Mouse (Mus musculus): ENCODE measurements at regions not wholly inside any gene's neighbourhood (a gene's known extent, or its start where the extent isn't known, plus 50 kb on each side); places are given as distances from the start of the nearest gene placed in this dataset.

GRCm38 (mm10) chr2:148186363-148186991 is 139.7 kb upstream of the Foxa2 start:
- Histone ChIP-seq H3K9me3 (ENCODE audit: control insufficient read depth, low read length) (no peaks in the 10 kb centered on the region), H3K4me1 (replicated peaks; ENCODE audit: control insufficient read depth, insufficient read depth, low read length) (no peaks in the 10 kb centered on the region), H3K4me2 (ENCODE audit: low read length) (no peak overlapping the region), H3K9ac (replicated peaks; ENCODE audit: low read depth, low read length) (no peak overlapping the region), H3K27ac (ENCODE audit: low read length) (no peak overlapping the region), H3K36me3 (ENCODE audit: control insufficient read depth, insufficient read depth) (no peaks in the 10 kb centered on the region), H3K4me3 (replicated peaks; ENCODE audit: low read length) (no peak overlapping the region), H3K27me3 (replicated peaks; ENCODE audit: control insufficient read depth, insufficient read depth, low read length) (no peaks in the 10 kb centered on the region)
- 90% methylated on average over 7 of the region's 7 CpGs for WGBS
- no peak for ATAC-seq

- no peak overlapping the region for H3K4me2 ChIP-seq (ENCODE audit: low read length)
- no peak for ATAC-seq
Measured at GRCm38 (mm10) chr2:148188865-148189264, 142.1 kb upstream of the Foxa2 start.

GRCm38 (mm10) chr2:148189287-148189686 is 142.5 kb upstream of the Foxa2 start:
- WGBS, result 60% methylated on average over 5 of the region's 5 CpGs
- Histone ChIP-seq H3K36me3 (ENCODE audit: control insufficient read depth, insufficient read depth) (no peaks in the 10 kb centered on the region), H3K4me2 (ENCODE audit: low read length) (no peak overlapping the region), H3K4me3 (replicated peaks; ENCODE audit: low read length) (no peak overlapping the region), H3K27me3 (replicated peaks; ENCODE audit: control insufficient read depth, insufficient read depth, low read length) (no peaks in the 10 kb centered on the region), H3K4me1 (replicated peaks; ENCODE audit: control insufficient read depth, insufficient read depth, low read length) (no peaks in the 10 kb centered on the region), H3K27ac (ENCODE audit: low read length) (no peak overlapping the region), H3K9me3 (ENCODE audit: control insufficient read depth, low read length) (no peaks in the 10 kb centered on the region), H3K9ac (replicated peaks; ENCODE audit: low read depth, low read length) (no peak overlapping the region)
- ATAC-seq, result no peak

More at GRCm38 (mm10) chr2:148188865-148189264, 142.1 kb upstream of the Foxa2 start:
- 72% methylated on average over 2 of the region's 2 CpGs for WGBS
- H3K4me1 ChIP-seq (replicated peaks; ENCODE audit: control insufficient read depth, insufficient read depth, low read length), result no peaks in the 10 kb centered on the region
- H3K9me3 ChIP-seq (ENCODE audit: control insufficient read depth, low read length), result no peaks in the 10 kb centered on the region
- H3K27ac ChIP-seq (ENCODE audit: low read length), result no peak overlapping the region
- H3K4me3 ChIP-seq (replicated peaks; ENCODE audit: low read length), result no peak overlapping the region
- H3K9ac ChIP-seq (replicated peaks; ENCODE audit: low read depth, low read length), result no peak overlapping the region
- no peaks in the 10 kb centered on the region for H3K36me3 ChIP-seq (ENCODE audit: control insufficient read depth, insufficient read depth)
- H3K27me3 ChIP-seq (replicated peaks; ENCODE audit: control insufficient read depth, insufficient read depth, low read length), result no peaks in the 10 kb centered on the region

GRCm38 (mm10) chr2:148192946-148193345 is 146.2 kb upstream of the Foxa2 start:
- Histone ChIP-seq H3K27me3 (replicated peaks; ENCODE audit: control insufficient read depth, insufficient read depth, low read length) (no peaks in the 10 kb centered on the region), H3K27ac (ENCODE audit: low read length) (no peak overlapping the region), H3K4me3 (replicated peaks; ENCODE audit: low read length) (no peak overlapping the region), H3K4me2 (ENCODE audit: low read length) (no peak overlapping the region), H3K9me3 (ENCODE audit: control insufficient read depth, low read length) (no peaks in the 10 kb centered on the region), H3K4me1 (replicated peaks; ENCODE audit: control insufficient read depth, insufficient read depth, low read length) (no peaks in the 10 kb centered on the region), H3K9ac (replicated peaks; ENCODE audit: low read depth, low read length) (no peak overlapping the region), H3K36me3 (ENCODE audit: control insufficient read depth, insufficient read depth) (no peaks in the 10 kb centered on the region)
- 60% methylated on average over 4 of the region's 4 CpGs for WGBS
- no peak for ATAC-seq

- no peak overlapping the region for H3K4me2 ChIP-seq (ENCODE audit: low read length)
- no peaks in the 10 kb centered on the region for H3K4me1 ChIP-seq (replicated peaks; ENCODE audit: control insufficient read depth, insufficient read depth, low read length)
- no peak for ATAC-seq
- no peak overlapping the region for H3K4me3 ChIP-seq (replicated peaks; ENCODE audit: low read length)
- no peak overlapping the region for H3K27ac ChIP-seq (ENCODE audit: low read length)
- H3K27me3 ChIP-seq (replicated peaks; ENCODE audit: control insufficient read depth, insufficient read depth, low read length), result no peaks in the 10 kb centered on the region
- H3K9me3 ChIP-seq (ENCODE audit: control insufficient read depth, low read length), result no peaks in the 10 kb centered on the region
- WGBS, result 73% methylated on average over 7 of the region's 7 CpGs
- H3K9ac ChIP-seq (replicated peaks; ENCODE audit: low read depth, low read length), result no peak overlapping the region
- no peaks in the 10 kb centered on the region for H3K36me3 ChIP-seq (ENCODE audit: control insufficient read depth, insufficient read depth)
Measured at GRCm38 (mm10) chr2:148197375-148198015, 150.7 kb upstream of the Foxa2 start.

- Histone ChIP-seq H3K9ac (replicated peaks; ENCODE audit: low read depth, low read length) (no peak overlapping the region), H3K27me3 (replicated peaks; ENCODE audit: control insufficient read depth, insufficient read depth, low read length) (no peaks in the 10 kb centered on the region), H3K36me3 (ENCODE audit: control insufficient read depth, insufficient read depth) (no peaks in the 10 kb centered on the region), H3K4me3 (replicated peaks; ENCODE audit: low read length) (no peak overlapping the region), H3K27ac (ENCODE audit: low read length) (no peak overlapping the region), H3K9me3 (ENCODE audit: control insufficient read depth, low read length) (no peaks in the 10 kb centered on the region), H3K4me2 (ENCODE audit: low read length) (no peak overlapping the region), H3K4me1 (replicated peaks; ENCODE audit: control insufficient read depth, insufficient read depth, low read length) (no peaks in the 10 kb centered on the region)
- ATAC-seq, result no peak; the same call in 1 of the 2 replicates
- WGBS, result 12% methylated on average over 1 of the region's 1 CpGs
Measured at GRCm38 (mm10) chr2:148206633-148207032, 159.9 kb upstream of the Foxa2 start.

GRCm38 (mm10) chr2:148210813-148211212 is 164.0 kb upstream of the Foxa2 start:
- WGBS, result 66% methylated on average over 2 of the region's 2 CpGs

GRCm38 (mm10) chr2:148217136-148217535 is 170.4 kb upstream of the Foxa2 start:
- no peak overlapping the region for H3K9ac ChIP-seq (replicated peaks; ENCODE audit: low read depth, low read length)
- H3K4me1 ChIP-seq (replicated peaks; ENCODE audit: control insufficient read depth, insufficient read depth, low read length), result no peaks in the 10 kb centered on the region
- no peak overlapping the region for H3K4me3 ChIP-seq (replicated peaks; ENCODE audit: low read length)
- no peak overlapping the region for H3K27ac ChIP-seq (ENCODE audit: low read length)
- WGBS, result 86% methylated on average over 4 of the region's 4 CpGs
- no peak overlapping the region for H3K4me2 ChIP-seq (ENCODE audit: low read length)
- ATAC-seq, result no peak
- H3K27me3 ChIP-seq (replicated peaks; ENCODE audit: control insufficient read depth, insufficient read depth, low read length), result no peaks in the 10 kb centered on the region
- H3K36me3 ChIP-seq (ENCODE audit: control insufficient read depth, insufficient read depth), result no peaks in the 10 kb centered on the region
- no peaks in the 10 kb centered on the region for H3K9me3 ChIP-seq (ENCODE audit: control insufficient read depth, low read length)

More at GRCm38 (mm10) chr2:148210813-148211212, 164.0 kb upstream of the Foxa2 start:
- no peak overlapping the region for H3K4me3 ChIP-seq (replicated peaks; ENCODE audit: low read length)
- H3K27me3 ChIP-seq (replicated peaks; ENCODE audit: control insufficient read depth, insufficient read depth, low read length), result no peaks in the 10 kb centered on the region
- no peak overlapping the region for H3K27ac ChIP-seq (ENCODE audit: low read length)
- no peak overlapping the region for H3K4me2 ChIP-seq (ENCODE audit: low read length)
- no peaks in the 10 kb centered on the region for H3K4me1 ChIP-seq (replicated peaks; ENCODE audit: control insufficient read depth, insufficient read depth, low read length)
- no peak overlapping the region for H3K9ac ChIP-seq (replicated peaks; ENCODE audit: low read depth, low read length)
- no peak for ATAC-seq
- no peaks in the 10 kb centered on the region for H3K9me3 ChIP-seq (ENCODE audit: control insufficient read depth, low read length)
- no peaks in the 10 kb centered on the region for H3K36me3 ChIP-seq (ENCODE audit: control insufficient read depth, insufficient read depth)

- Histone ChIP-seq H3K9ac (replicated peaks; ENCODE audit: low read depth, low read length) (no peak overlapping the region), H3K36me3 (ENCODE audit: control insufficient read depth, insufficient read depth) (no peaks in the 10 kb centered on the region), H3K4me1 (replicated peaks; ENCODE audit: control insufficient read depth, insufficient read depth, low read length) (no peaks in the 10 kb centered on the region), H3K9me3 (ENCODE audit: control insufficient read depth, low read length) (no peaks in the 10 kb centered on the region), H3K27ac (ENCODE audit: low read length) (no peak overlapping the region; the same call in 1 of the 2 replicates), H3K4me2 (ENCODE audit: low read length) (no peak overlapping the region), H3K27me3 (replicated peaks; ENCODE audit: control insufficient read depth, insufficient read depth, low read length) (no peaks in the 10 kb centered on the region), H3K4me3 (replicated peaks; ENCODE audit: low read length) (no peak overlapping the region)
- ATAC-seq, result no peak
- 71% methylated on average over 1 of the region's 1 CpGs for WGBS
Measured at GRCm38 (mm10) chr2:148233691-148234300, 161.3 kb upstream of the Sstr4 start.

Measured in forebrain, embryonic 16.5 days (tissue).